Mouse (Mus musculus) CD4-positive, CD25-positive, alpha-beta regulatory T cell, adult 9 weeks (primary cell): ENCODE data around the gene Olfr815. TPM values are rescaled to one million over a fixed set of nuclear protein-coding genes. Genes with fewer than 3 reads are reported as not detected.

Experiments used
- polyA plus RNA-seq: library from polyadenylated mRNA; unstranded; fragments of 100-300 nt; shearing (Covaris generic); gene quantifications from one replicate; pipeline ENCODE4 v1.2.1, GENCODE M21; 2017

Gene Olfr815
- polyA plus RNA-seq = not detected

DNA sequence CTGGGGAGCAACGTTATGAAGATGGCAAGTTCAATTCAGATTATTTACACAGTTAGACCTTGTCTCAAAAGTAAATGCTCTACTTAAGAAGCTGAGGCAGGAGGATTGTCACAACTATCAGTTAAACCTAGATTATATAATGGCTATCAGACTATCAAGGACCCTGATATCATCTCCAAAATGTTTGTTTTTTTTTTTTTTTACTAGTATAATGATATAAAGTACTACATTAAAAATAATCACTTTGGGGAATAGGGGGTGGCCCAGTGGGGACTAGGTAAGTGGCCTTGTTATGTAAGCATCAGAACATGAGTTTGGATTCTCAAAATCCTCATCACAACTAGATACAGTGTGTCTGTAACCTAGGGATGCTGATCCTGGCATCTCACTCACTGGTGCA lies at the start of gene Olfr815:
Olfr815 (minus strand) TSS at position 101 of the 400 bp plus-strand sequence.

DNA sequence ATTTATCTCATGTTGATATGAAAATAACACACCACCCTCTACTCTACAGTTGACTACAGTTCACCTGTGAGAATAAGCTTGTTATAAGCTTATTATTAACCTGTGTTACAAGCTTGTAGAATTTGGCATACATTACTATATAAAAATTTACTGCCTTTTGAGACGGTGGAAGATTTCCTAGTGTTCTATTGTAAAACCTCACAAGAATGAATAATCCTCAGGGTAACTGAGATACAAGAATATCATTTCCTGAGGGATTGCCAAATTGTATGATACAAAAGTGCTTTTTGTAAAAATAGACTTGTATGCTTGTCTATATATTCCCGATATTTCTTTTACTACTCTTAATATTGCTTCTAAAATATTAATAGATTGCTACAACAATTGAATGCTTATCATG lies 43.3 kb upstream of the Olfr815 start, which contains the start of gene Olfr818:
Olfr818 (minus strand) TSS at position 101 of the 400 bp plus-strand sequence.

DNA sequence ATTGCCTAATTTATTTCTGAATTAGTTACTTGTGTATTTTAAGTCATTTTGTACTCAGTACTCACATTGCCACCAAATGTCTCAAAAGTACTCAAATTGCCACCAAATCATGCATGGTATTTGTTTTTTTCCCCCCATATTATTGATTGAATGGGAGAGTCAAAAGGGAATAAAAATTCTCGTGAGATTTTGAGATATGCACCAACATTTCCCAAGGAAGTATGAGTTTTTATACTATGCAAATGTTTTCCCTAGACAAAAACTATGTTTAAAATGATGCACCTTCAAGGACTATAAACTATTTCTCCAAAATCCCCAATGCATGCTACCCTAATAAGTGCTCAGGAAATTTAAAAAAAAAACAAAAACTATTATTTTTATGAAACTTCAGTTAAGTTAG lies 9.8 kb upstream of the Olfr815 start, which contains the start of gene Olfr816:
Olfr816 (minus strand) TSS at position 101 of the 400 bp plus-strand sequence.

DNA sequence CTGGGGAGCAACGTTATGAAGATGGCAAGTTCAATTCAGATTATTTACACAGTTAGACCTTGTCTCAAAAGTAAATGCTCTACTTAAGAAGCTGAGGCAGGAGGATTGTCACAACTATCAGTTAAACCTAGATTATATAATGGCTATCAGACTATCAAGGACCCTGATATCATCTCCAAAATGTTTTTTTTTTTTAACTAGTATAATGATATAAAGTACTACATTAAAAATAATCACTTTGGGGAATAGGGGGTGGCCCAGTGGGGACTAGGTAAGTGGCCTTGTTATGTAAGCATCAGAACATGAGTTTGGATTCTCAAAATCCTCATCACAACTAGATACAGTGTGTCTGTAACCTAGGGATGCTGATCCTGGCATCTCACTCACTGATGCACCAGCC lies 25.9 kb downstream of the Olfr815 start, which contains the start of gene Olfr814:
Olfr814 (minus strand) TSS at position 101 of the 400 bp plus-strand sequence.

DNA sequence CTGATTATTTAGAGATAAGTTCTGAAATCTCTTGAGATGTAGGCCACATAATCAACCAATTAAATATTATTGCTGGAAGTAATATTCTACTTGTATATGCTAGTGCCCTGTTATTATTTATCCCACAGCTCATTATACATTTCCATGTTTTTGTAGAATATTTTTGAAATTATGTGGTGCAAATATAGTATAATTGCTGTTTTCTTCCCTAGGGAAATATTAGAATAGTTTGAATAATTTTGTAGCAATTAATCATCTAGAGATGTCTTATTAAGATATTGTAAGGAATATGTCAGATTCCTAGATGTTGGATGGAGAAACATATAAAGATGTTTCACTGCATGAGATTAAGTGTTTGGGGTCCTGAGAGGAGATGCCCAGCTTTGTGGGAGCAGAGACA lies 50.6 kb downstream of the Olfr815 start, which contains the start of gene Olfr813:
Olfr813 (plus strand) TSS at position 301 of the 400 bp plus-strand sequence.

Other genes starting within 250 kb of the Olfr815 start
- not detected for gene Olfr800, start 248.2 kb downstream of the Olfr815 start, polyA plus RNA-seq
- gene Olfr801, start 232.0 kb downstream of the Olfr815 start, polyA plus RNA-seq = not detected
- not detected for gene Olfr802, start 217.7 kb downstream of the Olfr815 start, polyA plus RNA-seq
- not detected for gene Olfr803, start 211.6 kb downstream of the Olfr815 start, polyA plus RNA-seq
- not detected for gene Olfr804, start 202.7 kb downstream of the Olfr815 start, polyA plus RNA-seq
- not detected for gene Olfr805, start 176.5 kb downstream of the Olfr815 start, polyA plus RNA-seq
- not detected for gene Olfr806, start 163.9 kb downstream of the Olfr815 start, polyA plus RNA-seq
- not detected for gene Olfr807, start 148.1 kb downstream of the Olfr815 start, polyA plus RNA-seq
- not detected for gene Olfr808, start 140.4 kb downstream of the Olfr815 start, polyA plus RNA-seq
- gene Olfr809, start 131.2 kb downstream of the Olfr815 start, polyA plus RNA-seq = not detected
- not detected for gene Olfr810, start 111.0 kb downstream of the Olfr815 start, polyA plus RNA-seq
- not detected for gene Olfr811, start 101.5 kb downstream of the Olfr815 start, polyA plus RNA-seq
- not detected for gene Olfr812, start 59.8 kb downstream of the Olfr815 start, polyA plus RNA-seq
- not detected for gene Olfr813, start 50.5 kb downstream of the Olfr815 start, polyA plus RNA-seq
- gene Olfr814, start 26.0 kb downstream of the Olfr815 start, polyA plus RNA-seq = not detected
- gene Olfr816, start 9.7 kb upstream of the Olfr815 start, polyA plus RNA-seq = not detected
- not detected for gene Olfr818, start 43.2 kb upstream of the Olfr815 start, polyA plus RNA-seq
- gene Olfr819, start 61.4 kb upstream of the Olfr815 start, polyA plus RNA-seq = not detected
- gene Olfr247, start 70.3 kb upstream of the Olfr815 start, polyA plus RNA-seq = not detected
- 0.06 TPM for gene Gm10310, start 79.2 kb upstream of the Olfr815 start, polyA plus RNA-seq
- not detected for gene Olfr820, start 106.8 kb upstream of the Olfr815 start, polyA plus RNA-seq
- gene Olfr821, start 124.5 kb upstream of the Olfr815 start, polyA plus RNA-seq = not detected
- gene Olfr822, start 165.3 kb upstream of the Olfr815 start, polyA plus RNA-seq = not detected
- not detected for gene Olfr823, start 209.5 kb upstream of the Olfr815 start, polyA plus RNA-seq
- not detected for gene Olfr824, start 224.1 kb upstream of the Olfr815 start, polyA plus RNA-seq